Mouse (Mus musculus) bone marrow, adult 2 months (tissue): ENCODE data around the gene Cog6.

Experiments
- CTCF ChIP-seq: fragments of 200-500 bp; IDR thresholded peaks from 2 replicates; pipeline ENCODE4 v1.5.1; 2011; ENCODE audit warnings: low read length, control low read depth; ENCODE audit not compliant: control insufficient read depth, insufficient read depth
- POLR2A ChIP-seq: fragments of 200-500 bp; IDR thresholded peaks from 2 replicates; pipeline ENCODE4 v1.6.1; 2011; ENCODE audit warnings: low read depth, mild to moderate bottlenecking, control low read depth, low read length, borderline replicate concordance; ENCODE audit not compliant: control insufficient read depth

DNA sequence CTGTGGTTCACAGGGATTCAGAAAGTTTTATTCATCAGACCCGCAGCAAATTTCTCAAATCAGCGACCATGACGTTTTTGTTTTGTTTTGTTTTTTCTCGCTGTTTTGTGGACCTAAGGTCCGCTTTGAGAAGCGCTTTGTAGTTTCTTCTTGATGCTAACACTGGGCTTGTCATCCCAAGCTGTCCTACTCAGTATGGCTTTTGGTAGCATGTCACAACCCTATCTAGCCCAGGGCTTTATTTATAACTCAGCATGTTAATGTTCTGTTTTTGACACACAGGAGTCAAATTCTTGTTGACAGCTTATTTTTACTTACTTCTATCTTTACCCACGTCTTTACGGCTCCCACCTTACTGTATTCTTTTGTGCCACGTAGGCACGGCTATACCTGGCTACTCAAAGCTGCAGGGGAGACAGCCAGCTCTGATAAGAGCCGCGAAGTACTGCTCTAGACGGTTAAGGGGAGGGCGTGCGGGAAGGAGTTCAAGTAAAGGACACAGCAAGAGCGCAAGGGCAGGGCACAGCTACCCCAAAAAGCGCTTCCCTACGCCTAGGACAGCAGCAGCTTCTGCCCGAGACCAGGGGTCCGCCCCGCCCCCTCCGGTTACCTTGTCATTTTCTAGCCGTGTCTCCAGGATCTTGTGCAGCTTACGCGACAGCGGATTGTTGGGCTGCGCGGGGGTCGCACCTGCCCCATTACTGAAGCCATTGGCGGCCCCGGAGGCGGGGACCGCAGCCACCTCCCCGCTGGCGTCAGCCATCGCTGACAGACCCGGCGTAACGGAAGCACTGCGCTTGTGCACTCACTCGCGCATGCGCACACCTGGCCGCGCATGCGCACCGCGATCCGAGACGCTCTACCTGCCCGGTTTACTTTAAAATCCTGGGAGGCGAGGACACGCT, at the start of gene Cog6:
- peak; percentile 93 for TF ChIP-seq POLR2A
- no peak for TF ChIP-seq CTCF
